Mouse (Mus musculus) B cell, adult 2 months (primary cell): ENCODE measurements around the gene Tcp11.

Experiments
- DNase-seq, 2 experiments: peaks; one replicate each; pipeline ENCODE4 v3.0.0; 2022

Gene Tcp11

GRCm38 (mm10) chr17:28034986-28035385, 45.5 kb downstream of the Tcp11 start:
- DNase-seq = no peak

DNA sequence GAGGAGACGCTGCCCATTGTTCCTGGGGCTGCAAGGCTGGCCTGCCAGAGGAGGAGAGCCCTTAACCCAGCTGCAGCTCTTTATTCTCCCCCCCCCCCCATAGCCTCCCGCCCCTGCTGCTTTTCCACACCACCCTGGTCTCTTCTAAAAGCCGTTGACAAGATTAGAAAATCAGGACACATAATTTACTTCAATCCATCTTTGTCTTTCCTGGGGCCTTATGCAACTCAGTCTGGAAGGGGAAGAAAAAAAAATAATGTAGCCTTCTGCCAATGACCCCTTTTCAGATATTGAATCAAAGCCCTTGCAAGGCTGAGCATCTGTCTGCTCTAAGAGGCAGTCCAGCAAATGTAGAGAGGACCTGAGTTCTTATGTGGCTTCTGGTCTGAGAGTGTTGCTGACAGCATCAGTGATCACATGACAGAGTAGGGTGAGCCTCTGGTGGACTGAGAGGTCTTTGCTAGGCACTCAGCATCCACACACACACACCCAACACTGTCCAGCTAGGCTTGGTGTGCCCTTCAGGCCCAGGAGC, 47.3 kb downstream of the Tcp11 start:
- DNase-seq = no peak

- DNase-seq = no peak
Observed at GRCm38 (mm10) chr17:28032219-28032618, 48.2 kb downstream of the Tcp11 start.

DNA sequence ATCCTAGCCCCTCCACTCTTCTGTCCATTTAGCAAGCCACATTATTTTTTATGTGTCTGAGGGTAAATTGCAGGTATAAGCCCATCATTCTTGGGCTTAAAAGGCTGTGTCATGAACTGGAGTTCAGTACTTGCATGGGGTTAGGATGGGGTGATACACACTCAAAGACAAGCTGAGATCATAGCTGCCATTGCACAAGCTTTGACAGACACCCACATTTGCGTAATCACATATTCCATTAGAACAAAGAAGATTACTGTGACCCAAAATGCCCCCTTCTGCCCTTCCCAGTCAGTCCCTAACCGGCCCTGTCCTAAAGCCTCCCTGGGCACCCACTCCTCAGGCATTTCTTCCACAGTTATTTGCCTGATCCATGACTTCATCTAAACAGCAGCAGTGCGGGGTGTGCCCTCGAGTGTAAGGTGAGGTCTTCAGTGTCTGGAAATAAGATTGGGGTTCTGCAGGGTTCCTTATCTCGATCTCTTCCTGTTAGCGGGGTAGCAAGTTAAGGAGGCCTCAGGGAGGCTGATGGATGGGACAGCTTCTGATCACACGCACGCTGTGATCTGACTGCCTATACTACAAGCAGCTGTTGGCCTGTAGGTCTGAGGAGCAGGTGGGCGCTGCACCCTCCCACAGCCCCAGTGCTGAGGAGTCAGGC, 49.0 kb downstream of the Tcp11 start:
- DNase-seq = no peak

- DNase-seq = no peak
Observed at GRCm38 (mm10) chr17:28030446-28030845, 50.0 kb downstream of the Tcp11 start.

DNA sequence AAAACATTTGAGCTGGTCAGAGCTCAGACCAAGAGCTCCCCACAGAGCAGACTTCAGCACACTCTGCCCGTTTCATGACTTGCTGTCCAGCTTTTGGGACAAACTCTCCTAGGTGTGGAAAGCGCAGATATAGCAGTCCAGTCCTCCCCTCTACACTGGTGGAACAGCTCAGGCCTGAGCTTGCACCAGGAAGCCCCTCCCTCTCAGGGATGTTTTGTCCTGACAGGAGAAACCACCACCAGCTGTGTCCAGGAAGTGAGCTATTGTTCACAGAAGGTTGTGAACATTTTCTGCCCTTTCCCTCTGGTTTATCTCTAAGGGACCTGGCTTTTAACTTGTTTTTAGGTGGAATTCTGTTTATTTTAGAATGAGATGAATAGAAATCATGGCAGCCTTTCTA, 51.1 kb downstream of the Tcp11 start:
- no peak for DNase-seq

DNA sequence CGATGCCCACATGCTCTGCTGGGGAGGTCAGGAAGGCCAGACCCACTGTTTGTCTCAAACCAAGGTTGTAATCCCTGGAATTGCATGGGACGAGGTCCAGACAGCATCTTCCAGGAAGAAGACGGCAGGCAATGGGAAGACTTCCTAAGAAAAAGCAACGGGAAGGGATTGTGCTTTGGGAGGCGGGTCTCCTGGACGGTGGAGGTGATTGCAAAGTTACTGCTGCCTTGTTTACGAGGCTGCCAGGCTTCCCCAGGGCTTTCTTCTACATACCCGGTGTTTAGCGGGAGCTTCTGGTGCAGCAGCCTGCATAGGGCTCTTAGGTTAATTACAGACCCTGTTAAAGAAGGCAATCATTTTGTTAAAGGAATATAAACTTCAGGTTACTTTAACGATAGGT, 52.2 kb downstream of the Tcp11 start:
- DNase-seq = no peak

- DNase-seq = no peak
Observed at GRCm38 (mm10) chr17:28027197-28027596, 53.2 kb downstream of the Tcp11 start.

DNA sequence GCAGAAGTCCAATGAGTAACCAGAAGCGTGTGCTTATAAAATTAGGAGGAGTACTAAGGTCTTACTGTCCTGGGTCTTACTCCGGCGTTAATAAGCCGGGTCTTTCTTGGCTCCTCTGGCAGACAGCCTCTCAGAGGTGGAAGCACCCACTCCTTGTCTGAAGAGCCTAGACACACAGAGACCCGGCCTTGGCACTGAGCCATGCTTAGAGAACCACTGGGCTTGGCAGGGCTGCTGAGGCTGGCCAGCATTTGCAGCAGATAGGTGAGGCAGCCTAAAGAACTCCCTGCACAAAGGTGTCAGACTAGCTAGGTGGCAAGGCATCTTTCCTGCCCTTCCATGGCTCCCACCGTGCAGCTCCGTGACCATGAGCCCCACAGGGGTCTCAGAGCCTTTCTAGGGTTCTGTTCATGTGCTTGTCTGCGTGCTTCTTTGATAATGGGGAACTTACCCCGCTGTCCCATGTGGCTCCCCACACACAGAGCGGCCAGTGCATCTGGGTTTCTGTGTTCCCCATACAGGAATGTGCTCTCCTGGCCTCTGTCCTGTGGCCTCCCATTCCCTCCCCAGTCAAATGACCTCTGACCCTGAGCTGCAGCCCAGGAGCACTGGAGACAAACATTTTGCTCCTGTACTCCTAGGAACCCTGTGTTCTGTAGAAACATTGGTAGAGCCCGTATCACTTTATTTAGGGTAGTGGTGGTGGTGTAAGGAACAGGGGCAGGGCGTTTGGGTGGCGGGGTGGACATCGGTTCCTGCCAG, 54.1 kb downstream of the Tcp11 start:
- no peak for DNase-seq

- no peak for DNase-seq
Observed at GRCm38 (mm10) chr17:28025541-28025961, 54.9 kb downstream of the Tcp11 start.

- DNase-seq = no peak
Observed at GRCm38 (mm10) chr17:28022854-28023655, 57.4 kb downstream of the Tcp11 start.

- no peak for DNase-seq
Observed at GRCm38 (mm10) chr17:28021911-28022310, 58.5 kb downstream of the Tcp11 start.

GRCm38 (mm10) chr17:28019785-28020696, 60.4 kb downstream of the Tcp11 start:
- DNase-seq = no peak

GRCm38 (mm10) chr17:28018776-28019175, 61.7 kb downstream of the Tcp11 start:
- no peak for DNase-seq

GRCm38 (mm10) chr17:28018344-28018743, 62.1 kb downstream of the Tcp11 start:
- no peak for DNase-seq
